Mouse (Mus musculus) MEL (cell line): Measurements from ENCODE around the gene Gprc5d. TPM values are rescaled to one million over a fixed set of nuclear protein-coding genes. Genes with fewer than 3 reads are reported as not detected.

Experiments used
- DNase-seq: peaks from one replicate; pipeline ENCODE4 v3.0.0; 2011; ENCODE audit warnings: low read depth, low spot score
- H3K27ac ChIP-seq: 2 replicates; pipeline ENCODE4 v1.5.1; 2012; ENCODE audit warnings: low read depth, mild to moderate bottlenecking, control low read depth, low read length, moderate library complexity; ENCODE audit not compliant: control insufficient read depth
- H3K27me3 ChIP-seq, 2 experiments: fragments of 150-350 bp in 1 of 2; sonication (generic) in 1 of 2; 2 replicates each; pipeline ENCODE4 v1.6.1; 2012; ENCODE audit warnings: low read length in 2 of 2, mild to moderate bottlenecking in 2 of 2, improper control_type of control experiment in 1 of 2, moderate library complexity in 1 of 2; ENCODE audit not compliant: insufficient read depth in 2 of 2, control insufficient read depth in 1 of 2
- H3K36me3 ChIP-seq, 2 experiments: 2 replicates each; pipeline ENCODE4 v1.6.1; 2012 to 2014; ENCODE audit warnings: low read length in 2 of 2, improper control_type of control experiment in 1 of 2, inconsistent platforms in 1 of 2, mild to moderate bottlenecking in 1 of 2; ENCODE audit not compliant: insufficient read depth in 2 of 2, control insufficient read depth in 1 of 2
- H3K4me1 ChIP-seq, 2 experiments: fragments of 150-350 bp in 1 of 2; sonication (generic) in 1 of 2; 2 replicates each; pipeline ENCODE4 v1.6.1; 2012; ENCODE audit warnings: low read length in 2 of 2, improper control_type of control experiment in 1 of 2, mild to moderate bottlenecking in 1 of 2; ENCODE audit not compliant: insufficient read depth in 2 of 2, control insufficient read depth in 1 of 2
- H3K4me3 ChIP-seq, 2 experiments: fragments of 150-350 bp in 1 of 2; sonication (generic) in 1 of 2; 2 replicates each; pipeline ENCODE4 v1.5.1; 2012; ENCODE audit warnings: low read depth in 2 of 2, low read length in 2 of 2, mild to moderate bottlenecking in 2 of 2, moderate library complexity in 2 of 2, control low read depth in 1 of 2, improper control_type of control experiment in 1 of 2; ENCODE audit not compliant: control insufficient read depth in 1 of 2, insufficient read depth in 1 of 2
- H3K79me2 ChIP-seq: 2 replicates; pipeline ENCODE4 v1.6.1; 2012; ENCODE audit warnings: mild to moderate bottlenecking, low read length, moderate library complexity; ENCODE audit not compliant: control insufficient read depth, poor library complexity, insufficient read depth
- H3K9ac ChIP-seq: 2 replicates; pipeline ENCODE4 v1.6.1; 2012; ENCODE audit warnings: low read depth, mild to moderate bottlenecking, control low read depth, low read length, moderate library complexity; ENCODE audit not compliant: control insufficient read depth, poor library complexity, severe bottlenecking
- H3K9me3 ChIP-seq: fragments of 150-350 bp; sonication (generic); replicated peaks from 2 replicates; pipeline ENCODE4 v1.6.1; 2012; ENCODE audit warnings: mild to moderate bottlenecking, low read length, improper control_type of control experiment, moderate library complexity; ENCODE audit not compliant: insufficient read depth
- BHLHE40 ChIP-seq: IDR thresholded peaks from 2 replicates; pipeline ENCODE4 v1.6.1; 2012; ENCODE audit warnings: low read depth, mild to moderate bottlenecking, inconsistent platforms, low read length, improper control_type of control experiment, borderline replicate concordance
- CHD1 ChIP-seq: IDR thresholded peaks from 2 replicates; pipeline ENCODE4 v1.6.1; 2012; ENCODE audit warnings: low read depth, mild to moderate bottlenecking, inconsistent platforms, low read length, improper control_type of control experiment
- CHD2 ChIP-seq: IDR thresholded peaks from 2 replicates; pipeline ENCODE4 v1.6.1; 2011; ENCODE audit warnings: low read length, improper control_type of control experiment
- GABPA ChIP-seq: IDR thresholded peaks from 2 replicates; pipeline ENCODE4 v1.6.1; 2012; ENCODE audit warnings: low read depth, mild to moderate bottlenecking, inconsistent platforms, low read length, improper control_type of control experiment, moderate library complexity
- JUND ChIP-seq: IDR thresholded peaks from 2 replicates; pipeline ENCODE4 v1.6.1; 2011; ENCODE audit warnings: low read depth, mild to moderate bottlenecking, improper control_type of control experiment, low read length
- MAX ChIP-seq: IDR thresholded peaks from 2 replicates; pipeline ENCODE4 v1.6.1; 2011; ENCODE audit warnings: low read length, improper control_type of control experiment
- MEF2A ChIP-seq: IDR thresholded peaks from 2 replicates; pipeline ENCODE4 v1.6.1; 2014; ENCODE audit warnings: low read depth, mild to moderate bottlenecking, inconsistent platforms, low read length, improper control_type of control experiment; ENCODE audit not compliant: poor library complexity, insufficient replicate concordance, severe bottlenecking; ENCODE audit errors: extremely low read depth
- NELFE ChIP-seq: IDR thresholded peaks from 2 replicates; pipeline ENCODE4 v1.6.1; 2011; ENCODE audit warnings: low read depth, low read length, improper control_type of control experiment
- NRF1 ChIP-seq: IDR thresholded peaks from 2 replicates; pipeline ENCODE4 v1.6.1; 2014; ENCODE audit warnings: low read depth, mild to moderate bottlenecking, inconsistent platforms, low read length, improper control_type of control experiment, moderate library complexity; ENCODE audit not compliant: poor library complexity, insufficient read depth, severe bottlenecking
- POLR2A ChIP-seq, 2 experiments: IDR thresholded peaks; 2 replicates each; pipeline ENCODE4 v1.6.1; 2011 to 2012; ENCODE audit warnings: low read length in 2 of 2, mild to moderate bottlenecking in 2 of 2, control low read depth in 1 of 2, improper control_type of control experiment in 1 of 2, low read depth in 1 of 2, moderate library complexity in 1 of 2; ENCODE audit not compliant: control insufficient read depth in 1 of 2, insufficient read depth in 1 of 2, poor library complexity in 1 of 2
- RAD21 ChIP-seq: IDR thresholded peaks from 2 replicates; pipeline ENCODE4 v1.6.1; 2011; ENCODE audit warnings: mild to moderate bottlenecking, low read depth, low read length, improper control_type of control experiment
- TBP ChIP-seq: IDR thresholded peaks from 2 replicates; pipeline ENCODE4 v1.8.0; 2011; ENCODE audit warnings: low read depth, low read length, improper control_type of control experiment
- ZC3H11A ChIP-seq: IDR thresholded peaks from 2 replicates; pipeline ENCODE4 v1.6.1; 2012; ENCODE audit warnings: low read depth, mild to moderate bottlenecking, inconsistent platforms, low read length, improper control_type of control experiment
- ZMIZ1 ChIP-seq: IDR thresholded peaks from 2 replicates; pipeline ENCODE4 v1.6.1; 2012; ENCODE audit warnings: low read depth, mild to moderate bottlenecking, inconsistent platforms, low read length, improper control_type of control experiment, moderate library complexity
- polyA plus RNA-seq, 2 experiments: library from polyadenylated mRNA; stranded (reverse) in 1 of 2; unstranded in 1 of 2; fragments of >175 nt in 1 of 2; fragments of >200 nt in 1 of 2; gene quantifications; 2 replicates each; pipeline versions ENCODE4 v1.2.1 to v1.2.4; 2012; ENCODE audit warnings: low replicate concordance in 2 of 2, low read depth in 1 of 2; ENCODE audit not compliant: insufficient read length in 2 of 2, insufficient read depth in 1 of 2, missing spikeins in 1 of 2
- total RNA-seq: library from RNA; depleted of rRNA; stranded (reverse); fragments of 300-350 nt; gene quantifications from 2 replicates; pipeline ENCODE4 v1.2.3, GENCODE M21; 2012

Gprc5d gene
- total and polyA plus RNA-seq, 3 experiments, result not detected

DNA sequence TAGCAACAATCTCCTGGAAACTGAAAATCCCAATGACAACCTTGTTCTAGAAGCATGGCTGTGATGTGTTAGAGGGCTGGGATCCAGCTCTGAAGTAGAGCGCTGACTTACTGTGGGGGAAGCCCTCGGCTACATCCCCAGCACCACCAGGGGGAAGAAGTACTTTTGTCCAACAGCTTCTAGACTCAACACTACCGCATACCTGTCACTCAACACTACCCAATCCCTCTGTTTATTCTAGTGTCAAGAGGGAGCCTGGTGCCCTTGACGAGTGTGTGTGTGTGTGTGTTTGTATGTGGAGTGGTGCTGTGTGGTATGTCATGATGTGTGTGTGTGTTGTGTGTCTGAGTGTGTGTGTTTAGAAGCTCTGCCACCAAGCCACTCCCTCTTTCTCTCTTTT lies 39.4 kb upstream of the Gprc5d start:
- no peaks in the 10 kb centered on the region for H3K27me3 ChIP-seq
- TF ChIP-seq GABPA (no peak), CHD2 (no peak), ZC3H11A (no peak)
- TF ChIP-seq, all 39 proteins: peak for 0
- Histone ChIP-seq H3K36me3 (no peaks in the 10 kb centered on the region), H3K9me3 (no peaks in the 10 kb centered on the region), H3K4me1 (no peaks in the 10 kb centered on the region), H3K4me3 (no peak overlapping the region), H3K27ac (no peak overlapping the region), H3K9ac (no peak overlapping the region), H3K79me2 (no peaks in the 10 kb centered on the region)
- no peak for DNase-seq

- Histone ChIP-seq H3K27ac (no peak overlapping the region), H3K36me3 (no peaks in the 10 kb centered on the region), H3K27me3 (no peaks in the 10 kb centered on the region), H3K9ac (no peak overlapping the region), H3K4me3 (no peak overlapping the region), H3K9me3 (no peaks in the 10 kb centered on the region), H3K79me2 (no peaks in the 10 kb centered on the region), H3K4me1 (no peaks in the 10 kb centered on the region)
- TF ChIP-seq TBP, result no peak
- no peak for TF ChIP-seq NRF1
- no peak for TF ChIP-seq NELFE
- TF ChIP-seq JUND, result no peak
- TF ChIP-seq MEF2A, result no peak
- TF ChIP-seq MAX, result no peak
- TF ChIP-seq RAD21, result no peak
- TF ChIP-seq ZMIZ1, result no peak
- TF ChIP-seq POLR2A (IDR thresholded peaks at IDR 0.05; ENCODE audit: control insufficient read depth in 1 of 2, insufficient read depth in 1 of 2, low read depth in 1 of 2, low read length in 2 of 2, poor library complexity in 1 of 2), result no peak
- no peak for TF ChIP-seq CHD1
- no peak for DNase-seq
Measured at GRCm38 (mm10) chr6:135156597-135156996, 38.5 kb upstream of the Gprc5d start.

DNA sequence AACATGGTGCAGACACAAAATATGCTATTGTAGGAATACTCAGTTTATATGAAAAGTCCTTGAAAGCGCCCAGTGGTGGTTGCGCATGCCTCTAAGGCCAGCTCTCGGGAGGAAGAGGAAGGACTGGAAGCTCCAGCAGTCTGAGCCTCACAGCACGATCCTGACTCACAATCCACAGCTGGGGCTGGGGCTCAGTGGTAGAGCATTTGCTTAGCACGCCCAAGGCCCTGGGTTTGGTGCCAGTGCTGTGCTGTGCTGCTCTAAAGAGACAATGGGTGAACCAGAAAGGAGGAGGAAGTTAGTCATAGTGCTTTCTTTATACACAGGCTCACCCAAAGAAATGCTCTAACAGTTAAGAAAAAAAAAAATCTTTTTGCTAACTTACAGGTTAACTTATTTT lies 35.6 kb upstream of the Gprc5d start:
- Histone ChIP-seq H3K79me2 (no peaks in the 10 kb centered on the region), H3K9me3 (no peaks in the 10 kb centered on the region), H3K36me3 (no peaks in the 10 kb centered on the region), H3K4me1 (no peaks in the 10 kb centered on the region), H3K27ac (no peak overlapping the region)
- no peak for TF ChIP-seq NELFE
- TF ChIP-seq BHLHE40, result no peak
- TF ChIP-seq RAD21, result no peak
- TF ChIP-seq, all 39 proteins: peak for 0
- H3K9ac ChIP-seq, result no peak overlapping the region
- no peak overlapping the region for H3K4me3 ChIP-seq
- H3K27me3 ChIP-seq, result no peaks in the 10 kb centered on the region
- no peak for DNase-seq
